ENCODE assay signal across 27 mouse cellular contexts in the genomic region with DNA sequence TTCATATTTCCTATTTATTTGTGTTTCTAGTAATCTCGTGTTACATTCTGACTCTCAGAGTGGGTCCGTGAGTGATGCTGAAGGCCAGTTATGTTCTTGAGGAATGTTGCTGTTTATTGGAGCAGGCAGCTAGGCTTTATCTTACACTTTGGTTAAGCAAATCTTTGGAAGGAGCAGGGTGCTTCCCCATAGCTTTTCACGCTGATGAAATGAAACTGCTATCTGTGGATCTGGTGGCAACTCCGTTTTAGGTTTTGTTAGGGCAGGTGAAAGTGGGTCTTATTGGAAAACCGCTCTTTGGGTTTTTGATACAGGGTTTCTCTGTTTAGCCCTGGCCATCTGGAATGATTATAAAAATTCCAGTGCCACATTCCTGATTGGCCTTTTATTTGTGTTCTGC.
"Had no signal": no experiment of that assay in that cellular context is flagged by ENCODE, and none has a peak within 500 bp of the region (broad histone marks: within the 10 kb centered on the region; RNA-seq: fewer than 3 reads in every experiment).

No protein-coding gene starts in this region.

- H3K9ac ChIP-seq: kidney, embryonic 15.5 days; liver, embryonic 12.5 days; liver, embryonic 15.5 days; lung, embryonic 15.5 days; midbrain, embryonic 12.5 days; neural tube, embryonic 15.5 days had no signal

- ATAC-seq: liver, embryonic 12.5 days; midbrain, embryonic 16.5 days had no signal

- H3K27ac ChIP-seq: kidney, embryonic 15.5 days; left cerebral cortex, adult 2 months; limb, embryonic 12.5 days; liver, embryonic 12.5 days; liver, embryonic 15.5 days; lung, embryonic 15.5 days; midbrain, embryonic 12.5 days; neural tube, embryonic 15.5 days; stomach, postnatal 0 days had no signal

- H3K4me3 ChIP-seq: kidney, embryonic 15.5 days; left cerebral cortex, adult 2 months; limb, embryonic 12.5 days; liver, embryonic 12.5 days; liver, embryonic 15.5 days; lung, embryonic 15.5 days; midbrain, embryonic 12.5 days; myocyte; neural tube, embryonic 15.5 days had no signal

- DNase-seq: kidney, adult 11 months; kidney, adult 8-10 months; kidney, postnatal 10 days; kidney, postnatal 36 days; layer of hippocampus, postnatal 36 days; liver; lung, adult 18-20 months; lung, postnatal 10 days; lung, postnatal 36 days; right cerebral cortex, adult 18-20 months; right cerebral cortex, postnatal 14 days; right cerebral cortex, postnatal 4 days; thymus, adult 2 months; thymus, postnatal 14 days; thymus, postnatal 4 days had no signal

- H3K4me2 ChIP-seq: kidney, embryonic 15.5 days; limb, embryonic 12.5 days; liver, embryonic 12.5 days; liver, embryonic 15.5 days; lung, embryonic 15.5 days; midbrain, embryonic 12.5 days; neural tube, embryonic 15.5 days had no signal

- H3K9me3 ChIP-seq: kidney, embryonic 15.5 days; limb, embryonic 12.5 days; liver, embryonic 12.5 days; liver, embryonic 15.5 days; lung, embryonic 15.5 days; megakaryocyte, embryonic 14.5 days; midbrain, embryonic 12.5 days; neural tube, embryonic 15.5 days had no signal

- H3K27me3 ChIP-seq: kidney, embryonic 15.5 days; limb, embryonic 12.5 days; liver, embryonic 12.5 days; liver, embryonic 15.5 days; lung, embryonic 15.5 days; megakaryocyte, embryonic 14.5 days; midbrain, embryonic 12.5 days; neural tube, embryonic 15.5 days had no signal
